Mouse (Mus musculus): ENCODE data around the gene Dram1. TPM values are rescaled to one million over a fixed set of nuclear protein-coding genes. Genes with fewer than 3 reads are reported as not detected.

Gene Dram1
- polyA plus RNA-seq, 2 experiments from 2014 or later: 0.33 TPM; not detected in 1

DNA sequence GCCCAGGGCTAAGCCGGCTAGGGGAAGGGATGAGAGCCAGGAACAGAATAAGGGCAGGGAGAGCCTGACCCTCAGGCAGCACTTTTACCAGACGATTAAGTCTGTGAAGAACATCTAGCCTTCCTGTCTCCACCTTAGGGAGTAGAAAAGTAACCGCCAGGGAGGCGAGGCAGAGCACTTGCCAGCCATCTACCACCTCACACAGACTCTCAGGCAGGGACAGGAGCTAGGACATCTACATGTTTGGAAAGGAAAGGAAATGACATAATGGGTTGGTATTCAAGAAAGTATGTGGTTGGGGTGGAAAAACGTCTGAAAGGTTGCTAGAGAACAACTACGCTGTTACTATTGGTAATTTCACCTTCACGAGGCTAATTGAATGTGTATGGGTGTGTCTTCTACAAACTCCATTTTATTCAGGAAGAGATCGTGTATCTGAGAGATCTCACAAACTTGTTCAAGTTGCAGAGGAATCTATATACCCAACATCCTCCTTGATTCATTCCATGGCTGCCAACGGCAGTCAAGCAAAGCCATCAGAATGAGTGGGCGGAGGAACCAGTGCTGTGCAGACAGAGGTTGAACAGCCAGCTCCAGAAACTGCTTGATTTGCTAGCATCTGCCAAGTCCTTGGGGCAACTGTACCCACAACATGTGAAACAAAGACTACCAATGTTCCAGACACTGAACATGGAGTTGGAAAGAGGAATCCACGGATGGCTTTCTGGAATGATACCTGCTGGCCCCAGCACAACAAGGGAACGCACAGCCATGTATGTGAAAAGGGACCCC lies 32.2 kb downstream of the Dram1 start:
- ATAC-seq: peak; percentile 19

DNA sequence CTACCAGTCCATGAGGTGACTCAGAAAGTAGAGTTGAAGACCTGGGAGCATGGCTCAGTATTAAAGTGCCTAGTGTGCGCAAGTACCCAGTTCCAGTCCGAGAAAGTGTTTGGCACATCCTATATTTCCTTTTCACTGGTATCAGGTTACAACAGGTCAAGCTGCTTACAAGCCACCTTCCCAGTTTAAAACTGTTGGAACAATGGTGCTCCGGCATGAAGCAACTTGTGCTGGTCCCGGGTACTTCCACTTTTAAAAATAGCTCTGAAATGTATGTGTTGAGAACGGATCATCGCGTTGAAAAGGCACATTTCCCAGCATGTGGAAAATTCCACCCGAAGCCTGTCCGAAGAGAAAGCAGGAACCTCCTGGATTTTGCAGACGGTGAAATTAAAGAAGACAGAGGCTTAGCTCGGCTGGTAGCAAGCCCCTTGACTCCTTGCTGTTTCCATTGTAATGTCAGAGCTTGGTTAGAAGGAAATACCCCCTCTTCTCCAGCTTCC lies 32.9 kb downstream of the Dram1 start:
- ATAC-seq: no peak

DNA sequence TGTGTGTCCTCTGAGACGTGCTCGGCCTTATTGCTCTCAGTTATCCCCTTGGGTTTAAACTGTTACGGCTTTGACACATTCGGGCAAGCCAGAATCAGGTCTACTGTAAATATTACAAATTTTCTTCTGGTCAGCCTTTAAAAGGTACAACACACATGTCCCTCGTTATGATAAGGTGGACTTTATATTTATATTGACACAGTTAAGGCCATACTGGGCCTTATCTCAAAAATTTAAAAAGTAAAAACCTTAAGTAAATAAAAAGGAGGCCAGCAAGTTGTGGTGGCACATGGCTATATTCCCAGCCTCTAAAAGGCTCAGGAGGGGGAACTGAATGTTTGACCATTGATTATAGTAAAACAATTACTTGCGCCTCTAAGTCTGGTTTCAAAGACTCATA lies 37.5 kb downstream of the Dram1 start:
- no peak for ATAC-seq

DNA sequence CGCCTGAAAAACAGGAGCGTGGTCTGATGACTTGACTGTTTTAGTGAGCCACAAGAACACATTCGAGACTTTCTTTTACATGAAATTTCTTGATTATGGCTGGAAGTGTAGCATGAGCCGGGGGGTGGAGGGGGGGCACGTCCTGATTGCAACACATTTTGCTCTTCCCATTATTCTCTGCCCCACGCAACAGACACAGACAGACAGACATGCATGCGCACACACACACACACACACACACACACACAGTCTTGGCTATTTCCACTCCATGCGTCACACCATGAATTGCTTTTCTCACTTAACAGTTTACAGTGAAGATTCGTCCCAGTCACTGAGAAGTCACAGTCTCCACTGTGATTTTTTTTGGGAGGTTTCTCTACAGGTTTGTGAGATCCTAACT lies 38.2 kb downstream of the Dram1 start:
- ATAC-seq: no peak

GRCm38 (mm10) chr10:88330695-88331094 lies 48.2 kb downstream of the Dram1 start:
- no peak for ATAC-seq

DNA sequence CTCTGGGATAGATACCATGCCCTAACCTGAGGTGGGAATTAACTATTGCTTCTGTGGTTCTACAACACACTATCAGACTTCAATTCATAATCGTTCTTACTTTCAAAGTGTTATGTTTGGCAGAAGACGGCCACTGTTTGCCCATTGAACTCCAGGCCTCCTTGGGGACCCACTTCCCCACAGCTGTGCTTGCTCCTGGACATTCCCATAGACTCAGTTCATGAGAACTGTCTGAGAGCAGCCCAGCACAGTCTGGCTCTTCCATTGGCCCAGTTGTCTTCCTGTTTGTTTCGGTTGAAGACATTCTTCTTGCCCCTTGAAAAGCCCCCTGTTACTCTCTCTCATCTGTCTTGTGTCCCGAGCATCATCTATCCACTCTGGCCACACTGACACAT lies 50.8 kb downstream of the Dram1 start:
- no peak for ATAC-seq

- ATAC-seq: peak; percentile 85
Measured at GRCm38 (mm10) chr10:88327160-88328055, 51.5 kb downstream of the Dram1 start.

DNA sequence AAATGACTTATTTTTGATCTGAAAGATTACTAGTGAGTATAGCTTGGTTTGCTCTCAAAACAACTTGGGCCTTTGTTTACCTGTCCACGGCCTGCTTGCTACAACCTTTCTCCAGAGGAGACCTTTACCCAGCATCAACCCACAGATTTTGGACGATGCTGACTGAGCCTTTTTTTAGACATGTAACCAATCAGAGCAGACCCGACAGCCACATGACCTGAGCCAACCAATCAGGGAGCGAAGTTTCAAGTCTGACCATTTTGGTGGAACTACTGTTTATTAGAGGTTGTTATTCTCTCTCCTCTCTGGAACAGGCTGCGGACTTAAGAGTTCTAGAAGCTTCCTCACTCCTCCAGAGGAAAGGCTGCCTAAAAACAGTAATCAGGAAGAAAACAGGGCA lies 57.1 kb downstream of the Dram1 start:
- ATAC-seq: no peak

DNA sequence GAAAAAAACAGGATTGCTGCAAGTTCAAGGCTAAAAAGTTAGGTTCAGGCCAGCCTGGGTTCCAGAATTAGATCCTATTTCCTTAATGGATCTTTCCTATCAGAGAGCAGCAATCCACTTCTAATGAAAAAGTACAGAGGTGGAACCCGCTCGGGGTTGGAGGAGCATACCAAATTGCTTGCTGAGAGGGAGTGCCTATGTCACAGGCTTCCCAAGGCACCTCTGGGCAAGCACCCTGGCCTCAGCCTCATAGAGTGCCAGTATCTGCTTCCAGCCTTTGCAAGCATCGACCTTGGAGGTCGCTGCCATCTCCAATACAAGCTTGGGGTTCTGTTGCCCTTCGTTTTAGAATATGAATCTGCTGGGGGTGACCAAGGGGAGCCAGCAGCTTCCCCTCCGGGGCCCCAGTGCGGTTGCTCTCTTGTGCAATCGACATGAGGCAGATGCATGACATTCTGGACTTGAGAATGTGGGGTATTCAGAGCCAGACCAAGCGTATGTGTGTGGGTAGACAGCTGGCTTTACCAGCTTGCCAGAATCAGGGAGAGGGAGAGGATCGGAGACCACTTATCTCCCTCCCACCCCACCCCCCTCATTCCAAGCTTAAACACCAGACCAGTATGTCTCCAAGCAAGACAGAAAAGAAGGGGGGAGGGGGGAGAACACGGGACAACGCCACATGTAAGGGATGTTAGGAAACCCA lies 58.0 kb downstream of the Dram1 start:
- ATAC-seq: no peak

DNA sequence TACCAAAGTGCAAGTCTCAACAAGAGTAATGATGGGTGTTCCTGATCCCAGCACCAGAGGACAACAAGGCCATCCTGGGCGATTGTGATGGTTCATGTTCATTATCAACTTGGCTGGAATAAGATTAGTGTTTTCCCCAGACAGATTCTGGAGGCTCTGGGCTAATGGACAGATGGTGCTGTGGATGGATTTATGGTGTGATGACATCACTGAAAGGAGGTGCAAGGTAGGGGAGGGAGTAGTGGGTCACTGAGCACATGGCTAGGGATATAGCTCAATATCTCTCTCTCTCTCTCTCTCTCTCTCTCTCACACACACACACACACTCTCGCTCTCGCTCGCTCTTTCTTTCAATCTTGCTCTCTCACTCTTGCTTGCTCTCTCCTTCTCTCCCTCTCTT lies 60.7 kb downstream of the Dram1 start:
- ATAC-seq: no peak

GRCm38 (mm10) chr10:88317151-88317550 lies 61.7 kb downstream of the Dram1 start:
- ATAC-seq: no peak

- no peak for ATAC-seq
Measured at GRCm38 (mm10) chr10:88314841-88315240, 64.0 kb downstream of the Dram1 start.

- ATAC-seq: no peak
Measured at GRCm38 (mm10) chr10:88309851-88310250, 69.0 kb downstream of the Dram1 start.

- no peak for ATAC-seq
Measured at GRCm38 (mm10) chr10:88306235-88306634, 72.6 kb downstream of the Dram1 start.

GRCm38 (mm10) chr10:88304302-88304701 lies 74.6 kb downstream of the Dram1 start:
- ATAC-seq: peak; percentile 72

DNA sequence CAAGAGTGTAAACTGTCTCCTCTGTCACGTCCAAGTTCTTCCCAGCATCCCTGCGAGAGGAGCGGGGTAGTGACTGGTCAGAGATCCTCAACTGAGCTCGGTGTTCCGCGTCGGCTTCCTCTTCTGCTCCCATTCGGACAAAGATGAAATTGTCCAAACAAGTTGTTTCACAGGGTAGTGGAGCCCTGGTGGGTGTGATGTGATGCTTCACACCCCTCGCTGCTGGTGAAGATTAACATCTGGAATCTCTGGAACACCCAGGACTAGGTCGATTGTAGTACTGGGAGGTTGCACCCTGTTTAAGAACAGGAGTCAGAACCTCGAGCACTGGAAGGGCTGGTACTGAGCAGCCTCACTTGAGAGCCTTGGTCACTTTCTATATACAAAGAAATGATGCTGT lies 75.8 kb downstream of the Dram1 start:
- no peak for ATAC-seq

GRCm38 (mm10) chr10:88301802-88302470 lies 76.9 kb downstream of the Dram1 start:
- no peak for ATAC-seq

DNA sequence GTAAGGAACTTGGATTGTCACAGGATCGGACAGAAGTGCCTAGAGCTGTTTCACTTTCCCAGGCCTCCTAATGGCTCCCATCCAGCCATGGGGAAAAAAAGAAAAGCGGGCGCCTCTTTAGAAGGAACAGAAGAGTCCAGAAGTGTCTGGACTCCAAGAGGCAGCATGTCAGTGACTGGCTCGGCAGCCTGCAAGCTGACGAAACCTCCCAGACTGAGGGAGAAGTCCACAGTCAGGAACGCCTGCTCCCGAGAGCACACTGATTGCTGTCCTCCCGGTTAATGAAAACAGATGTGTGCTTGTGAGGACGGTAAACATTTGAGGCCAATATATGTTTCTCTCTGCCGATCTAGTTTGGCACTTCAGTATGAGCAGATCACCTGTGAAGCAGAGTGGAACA lies 81.9 kb downstream of the Dram1 start:
- ATAC-seq: no peak

DNA sequence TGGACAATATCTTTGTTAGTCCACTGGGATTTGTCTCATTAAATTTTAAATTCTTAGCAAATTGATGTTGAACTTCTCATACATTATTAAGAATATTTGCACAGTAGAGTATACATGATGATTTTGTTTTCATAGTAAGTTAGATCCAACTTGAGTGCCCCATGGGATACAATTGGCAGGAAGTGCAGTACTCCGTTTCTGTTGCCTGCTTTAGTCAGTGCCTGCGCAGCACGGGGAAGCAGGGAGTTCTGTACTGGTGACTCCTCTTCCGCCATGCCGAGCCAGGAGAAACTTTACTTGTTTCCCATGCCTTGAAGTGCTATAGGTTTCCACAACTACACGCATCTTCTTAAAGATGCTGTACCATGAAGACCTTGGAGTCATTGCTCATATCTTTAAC lies 83.8 kb downstream of the Dram1 start:
- no peak for ATAC-seq

GRCm38 (mm10) chr10:88288061-88288460 lies 90.8 kb downstream of the Dram1 start:
- no peak for ATAC-seq

DNA sequence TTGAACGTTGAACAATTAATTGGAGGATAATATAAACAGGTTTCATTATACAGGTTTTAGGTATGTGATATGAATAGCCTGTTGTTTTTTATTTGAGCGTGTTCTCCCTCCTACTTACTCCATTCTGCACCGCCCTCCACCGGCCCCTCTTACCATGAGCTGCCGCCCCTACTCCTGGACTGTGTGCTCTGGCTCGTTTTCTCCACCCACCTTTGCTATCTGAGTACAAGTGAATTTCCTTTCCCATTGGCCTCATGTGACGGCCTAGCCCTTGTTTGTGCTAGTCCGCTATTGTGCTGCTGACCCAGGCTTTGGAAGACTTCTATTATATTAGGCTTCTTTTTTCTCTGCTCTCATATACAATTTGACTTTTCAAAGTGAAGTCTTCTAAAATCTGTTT lies 91.6 kb downstream of the Dram1 start:
- no peak for ATAC-seq

DNA sequence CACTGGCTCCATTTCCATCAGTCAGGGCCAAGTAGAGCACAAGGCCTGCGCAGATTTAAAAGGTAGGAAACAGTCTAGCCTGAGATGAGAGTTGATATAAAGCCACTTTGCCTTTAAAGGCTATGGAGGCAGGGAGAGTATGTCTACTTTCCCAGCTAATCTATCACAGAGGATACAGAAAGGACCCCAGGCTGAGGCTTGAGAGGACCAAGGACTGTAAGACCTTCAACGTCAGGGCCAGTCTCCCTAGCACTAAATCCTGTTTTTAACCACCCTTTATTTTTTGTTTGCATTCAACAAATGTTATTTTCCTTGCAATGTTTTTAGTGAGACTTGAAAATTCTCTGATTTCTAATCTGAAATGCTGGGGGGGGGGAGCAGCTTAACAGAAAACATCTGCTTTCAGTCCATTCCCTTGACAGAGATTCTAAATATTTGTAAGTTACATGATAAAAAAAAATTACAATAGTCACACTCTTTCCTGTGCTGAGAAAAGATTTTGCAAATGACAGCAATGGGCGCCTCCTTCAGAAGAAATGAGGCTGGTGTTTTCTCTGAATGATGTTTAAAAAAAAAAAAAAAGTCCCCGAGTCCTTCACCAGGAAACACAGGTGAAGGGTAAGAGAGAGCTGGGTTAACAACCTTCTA lies 94.4 kb downstream of the Dram1 start:
- ATAC-seq: no peak

Data from activated CD4-positive, CD25-positive, alpha-beta regulatory T cell, adult 4 months (primary cell).